Mouse (Mus musculus) spleen, postnatal 10 days (tissue): ENCODE measurements at regions not wholly inside any gene's neighbourhood (a gene's known extent, or its start where the extent isn't known, plus 50 kb on each side); places are given as distances from the start of the nearest gene placed in this dataset.
"Not testable (repeated sequence)": the region's sequence is repeated elsewhere in the genome, so short reads cannot be mapped to it uniquely, and the experiment has no call there.

Source experiments
- DNase-seq, 2 experiments: peaks; one replicate each; pipeline ENCODE4 v3.0.0; 2021 to 2022; ENCODE audit warnings: low spot score in 2 of 2

DNA sequence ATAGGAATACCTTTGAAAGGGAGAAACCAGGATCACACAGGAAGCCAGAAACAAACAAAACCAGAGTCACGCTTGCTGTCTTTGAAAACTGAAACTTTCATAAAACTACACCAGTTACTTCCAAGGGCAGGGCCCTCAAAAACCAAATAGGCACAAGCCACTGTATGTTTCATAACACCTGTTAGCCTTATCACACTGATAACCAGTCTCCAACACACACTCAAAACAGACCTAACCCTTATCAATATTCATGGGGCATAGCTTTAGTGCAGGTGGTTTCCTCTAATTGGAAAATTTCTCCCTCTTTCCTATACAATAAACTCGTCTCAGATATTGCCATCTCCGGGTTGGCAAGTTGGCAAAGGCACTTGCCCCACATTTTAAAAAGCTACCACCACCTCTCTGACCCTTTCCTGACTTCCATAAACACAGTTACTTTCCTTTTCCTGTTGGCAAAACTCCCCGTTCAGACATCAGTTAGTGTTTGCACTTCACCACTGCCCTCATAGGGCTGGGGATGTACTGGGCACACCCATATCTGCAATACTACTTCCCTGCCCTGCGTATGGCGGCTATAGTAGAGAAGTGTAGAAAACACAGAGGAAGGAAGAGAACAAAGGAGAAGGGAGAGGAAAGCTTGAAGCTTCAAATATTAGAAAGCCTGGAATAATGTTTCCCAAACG lies 169.1 kb upstream of the Col8a1 start:
- DNase-seq = no peak

DNA sequence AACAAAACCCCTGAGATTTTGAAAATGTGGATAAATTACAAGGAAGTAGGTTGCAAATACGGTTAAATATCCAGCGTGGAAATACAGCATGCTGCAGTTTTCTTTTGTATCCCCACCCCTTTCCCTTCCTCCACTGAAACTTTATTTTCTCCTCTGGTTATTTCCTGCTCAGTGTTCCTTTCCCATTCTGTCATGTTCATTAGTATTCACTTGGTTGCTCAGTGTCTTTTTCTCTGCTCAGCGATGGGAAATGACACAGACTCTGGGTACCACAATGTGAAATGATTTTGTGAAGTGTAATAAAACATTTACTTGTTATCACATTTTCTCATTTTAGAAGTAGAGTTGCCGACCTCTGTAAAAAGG lies 169.6 kb upstream of the Col8a1 start:
- no peak for DNase-seq

DNA sequence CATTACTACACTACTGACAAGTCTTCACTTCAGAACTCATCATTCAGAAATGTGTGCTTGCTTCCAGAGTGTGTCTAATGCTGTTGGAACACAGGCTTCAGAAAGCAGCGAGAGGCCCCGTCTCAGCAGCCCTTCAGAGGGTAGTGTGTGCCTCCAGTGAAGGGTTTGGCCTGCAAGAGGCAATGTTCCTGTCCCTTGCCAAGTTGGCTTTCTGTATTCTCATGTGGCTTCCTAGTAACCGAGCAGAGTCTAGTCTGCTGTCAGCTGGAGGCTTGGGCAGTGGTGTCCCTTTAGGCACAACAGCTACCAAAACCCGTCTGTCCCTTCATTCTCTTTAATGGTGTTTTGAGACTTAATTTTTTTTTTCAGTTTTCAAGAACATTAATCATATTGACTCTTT lies 173.3 kb upstream of the Col8a1 start:
- no peak for DNase-seq

DNA sequence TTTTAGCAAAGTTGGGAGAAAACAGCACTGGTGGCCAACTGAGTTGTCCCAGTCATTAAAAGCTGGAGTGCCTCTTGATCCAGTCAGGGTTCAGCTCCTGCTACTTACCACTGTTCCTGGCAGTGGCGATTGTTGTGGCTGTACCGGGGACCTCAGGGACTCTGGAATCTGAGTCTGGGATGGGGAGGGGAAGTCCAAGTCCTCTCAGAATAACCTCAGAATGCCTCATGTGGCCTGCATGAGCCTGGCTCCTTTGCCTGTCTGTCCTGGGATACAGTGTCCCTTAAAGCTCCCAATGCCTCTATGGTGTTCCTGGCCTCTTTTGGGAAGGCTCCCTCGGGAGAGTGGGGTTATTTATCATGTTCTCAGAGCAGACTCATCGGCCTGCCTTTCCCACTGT lies 173.8 kb upstream of the Col8a1 start:
- no peak for DNase-seq

DNA sequence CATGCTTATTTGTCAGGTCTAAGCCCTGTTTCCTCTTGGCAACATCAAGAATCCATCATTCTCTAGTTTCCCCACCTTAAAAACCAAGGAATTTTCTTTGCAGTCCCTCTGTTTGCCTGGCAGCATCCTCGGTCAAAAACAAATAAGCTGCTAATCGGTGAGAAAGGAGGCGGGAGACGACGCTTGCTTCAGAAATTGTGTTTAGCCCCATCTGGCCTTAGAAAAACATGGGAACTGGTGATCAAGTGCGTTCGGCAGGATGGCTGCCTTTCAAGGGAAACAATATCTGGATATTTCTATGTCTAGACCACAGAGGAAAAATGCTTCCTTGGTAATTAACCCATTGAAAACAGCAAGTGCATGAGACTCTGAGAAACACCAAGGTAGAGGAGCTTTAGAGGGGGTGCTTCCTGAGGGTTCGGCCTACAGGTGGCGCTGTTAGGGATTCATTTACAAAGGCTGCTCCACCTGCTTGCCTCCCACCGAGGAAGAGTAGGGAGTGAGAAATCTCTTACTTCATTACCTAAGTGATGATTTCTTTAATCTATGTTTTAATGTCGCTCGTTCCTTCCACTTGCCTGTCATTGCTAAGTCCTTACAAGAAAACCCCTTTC lies 174.7 kb upstream of the Col8a1 start:
- DNase-seq = no peak

DNA sequence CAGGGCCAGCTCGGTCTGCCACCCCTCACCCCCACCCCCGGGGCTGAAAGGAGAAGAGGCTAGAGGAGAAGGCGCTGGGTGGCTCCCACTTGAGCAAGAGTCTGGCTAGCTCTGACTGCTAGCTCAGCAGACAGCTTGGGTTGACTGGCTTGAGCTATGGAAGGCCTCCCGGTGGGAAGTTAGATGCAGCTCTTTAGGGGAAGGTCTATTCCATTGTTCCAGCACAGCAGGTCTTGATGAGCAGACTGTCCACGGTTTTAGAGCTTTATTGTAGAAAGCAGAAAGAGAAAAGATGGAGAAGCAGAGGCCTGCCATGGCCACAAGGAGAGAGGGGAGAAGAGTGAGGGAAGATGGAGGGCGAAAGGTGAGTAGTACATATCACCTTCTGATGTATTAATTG lies 190.9 kb upstream of the Col8a1 start:
- DNase-seq = no peak

DNA sequence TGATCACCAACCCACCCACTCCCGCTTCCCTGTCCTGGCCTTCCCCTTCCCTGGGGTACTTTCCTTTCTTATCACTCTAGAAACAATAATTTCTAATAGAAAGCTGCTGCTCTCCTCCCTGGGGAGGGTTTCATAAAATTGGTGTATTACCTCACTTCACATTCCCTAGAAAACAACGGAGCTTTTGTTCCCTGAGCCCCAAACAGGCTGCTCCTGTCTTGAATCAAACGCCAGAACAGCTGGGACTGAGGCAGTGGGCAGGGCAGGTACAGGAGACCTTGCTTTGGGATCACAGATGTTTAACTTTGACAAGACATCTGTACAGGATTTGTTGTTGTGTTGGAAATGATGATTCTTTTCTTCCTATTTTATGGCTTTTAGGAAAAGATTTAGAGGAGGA lies 192.8 kb upstream of the Col8a1 start:
- DNase-seq = no peak

DNA sequence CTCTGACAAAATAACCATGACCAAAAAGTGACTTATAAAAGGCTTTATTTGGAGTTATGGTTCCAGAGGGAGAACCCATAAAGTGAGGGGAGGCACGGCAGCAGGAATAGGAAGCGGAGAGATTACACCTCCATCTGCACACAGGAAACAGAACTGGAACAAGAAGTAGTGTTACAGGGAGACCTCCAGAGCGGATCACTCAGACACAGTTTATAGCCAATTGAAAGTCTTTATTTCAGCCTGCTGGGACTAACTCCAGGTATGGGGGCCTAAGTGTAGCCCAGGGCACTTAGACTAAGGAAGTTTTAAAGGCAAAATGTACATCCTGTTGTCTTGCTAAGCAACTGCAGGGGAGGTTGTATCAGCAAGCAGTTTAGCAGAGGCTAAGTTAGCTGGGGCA lies 195.1 kb upstream of the Col8a1 start:
- DNase-seq = no peak

DNA sequence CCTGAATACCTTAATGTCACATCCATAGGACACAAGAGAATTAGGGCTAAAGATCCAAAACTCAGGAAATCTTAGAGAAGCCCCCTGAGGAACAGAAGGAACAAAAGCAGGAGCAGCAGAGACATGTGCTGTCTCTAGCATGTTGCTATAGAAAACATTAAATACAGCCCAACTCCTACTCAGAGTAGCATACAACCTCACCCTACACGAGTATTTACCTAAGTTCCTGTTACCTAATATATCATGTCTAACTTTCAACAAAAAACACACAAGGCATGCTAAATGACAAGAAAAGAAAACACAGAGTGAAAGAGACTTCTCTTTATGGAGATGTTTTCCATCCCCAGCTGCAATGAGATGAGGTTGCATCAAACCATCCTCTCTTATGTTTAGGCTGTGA lies 216.4 kb upstream of the Col8a1 start:
- DNase-seq = no peak

DNA sequence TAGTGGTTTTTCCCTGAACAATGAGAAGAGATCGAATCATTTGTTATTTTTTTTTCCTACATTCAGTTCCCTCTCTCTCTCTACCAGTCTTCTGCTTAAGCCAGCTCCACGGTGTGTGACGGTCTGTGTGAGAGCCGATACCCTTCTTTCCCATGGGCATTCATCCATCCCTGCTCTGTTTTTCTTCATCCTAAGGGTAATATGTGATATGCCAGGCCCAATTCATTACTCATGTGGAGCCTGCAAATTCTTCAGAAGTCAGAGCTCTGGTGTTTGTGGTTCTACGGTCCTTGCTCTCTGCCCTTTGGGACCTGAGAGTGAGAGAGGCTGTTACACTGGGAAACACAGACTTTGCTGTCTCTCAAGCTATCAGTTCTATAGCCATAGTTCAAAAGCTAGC lies 229.6 kb upstream of the Col8a1 start:
- no peak for DNase-seq

DNA sequence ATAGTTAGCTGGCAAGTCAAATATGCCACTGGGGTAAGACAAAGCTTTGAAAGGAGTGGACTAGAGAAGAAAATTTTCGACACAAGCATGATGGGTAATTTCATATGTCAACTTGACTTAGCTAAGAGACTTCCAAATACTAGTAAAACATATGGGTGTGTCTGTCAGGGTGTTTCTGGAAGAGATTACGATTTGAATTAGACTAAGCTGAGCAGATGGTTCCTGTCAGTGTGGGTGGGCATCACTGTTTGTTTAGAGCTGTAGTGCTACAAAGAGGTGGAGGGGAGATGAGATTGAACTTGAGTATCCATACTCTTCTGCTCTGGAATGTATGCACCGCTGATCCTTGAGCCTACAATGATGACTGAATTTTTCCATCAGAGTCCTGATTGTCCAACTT lies 251.2 kb upstream of the Col8a1 start:
- no peak for DNase-seq

DNA sequence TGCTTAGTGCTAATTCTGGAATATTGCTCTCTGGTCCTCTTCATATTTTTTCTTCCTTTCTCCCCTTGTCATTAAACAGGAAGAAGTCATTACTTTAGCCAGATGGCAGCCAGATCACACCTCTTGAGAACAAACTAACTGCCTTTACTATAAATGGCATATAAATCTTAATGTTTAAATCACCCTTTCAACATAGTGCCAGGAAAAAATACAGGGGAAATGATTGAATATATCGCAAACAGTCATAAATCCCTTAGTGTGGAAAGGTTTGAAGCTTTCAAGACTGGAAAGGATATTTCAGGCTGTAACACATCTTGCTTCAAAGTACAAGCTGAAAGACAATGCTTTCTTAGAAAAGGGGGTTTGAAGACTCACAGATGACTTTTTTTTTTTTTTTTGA lies 259.0 kb upstream of the Col8a1 start:
- DNase-seq = no peak

DNA sequence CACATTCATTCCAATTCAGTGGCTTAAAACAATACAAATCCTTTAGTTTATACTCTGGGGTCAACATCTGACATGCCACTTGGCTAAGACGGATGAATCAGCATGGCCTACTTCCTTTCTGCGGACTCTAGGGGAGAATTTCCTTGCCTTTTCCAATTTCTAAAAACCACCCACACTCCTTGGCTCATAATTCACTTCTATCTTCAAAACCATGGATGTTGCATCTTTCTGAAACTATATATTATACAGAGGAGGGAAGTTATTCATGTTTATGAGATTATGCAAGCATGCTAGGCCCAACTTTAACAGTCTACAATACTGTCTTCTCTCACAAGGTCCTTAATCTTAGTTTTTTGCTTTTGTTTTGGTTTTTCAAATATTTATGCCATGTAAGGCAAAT lies 273.0 kb upstream of the Col8a1 start:
- no peak for DNase-seq

DNA sequence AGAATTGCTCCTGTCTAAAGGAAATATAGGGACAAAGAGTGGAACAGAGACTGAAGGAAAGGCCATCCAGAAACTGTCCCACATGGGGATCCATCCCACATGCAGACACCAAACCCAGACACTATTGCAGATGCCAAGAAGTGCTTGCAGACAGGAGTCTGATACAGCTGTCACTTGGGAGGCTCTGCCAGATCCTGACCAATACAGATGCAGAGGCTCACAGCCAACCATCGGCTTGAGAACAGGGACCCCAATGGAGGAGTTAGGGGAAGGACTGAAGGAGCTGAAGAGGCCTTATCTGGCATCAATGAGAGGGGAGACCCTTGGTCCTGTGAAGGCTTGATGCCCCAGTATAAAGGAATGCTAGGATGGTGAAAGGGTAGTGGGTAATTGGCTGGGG lies 274.0 kb upstream of the Col8a1 start:
- DNase-seq = not testable (repeated sequence)

DNA sequence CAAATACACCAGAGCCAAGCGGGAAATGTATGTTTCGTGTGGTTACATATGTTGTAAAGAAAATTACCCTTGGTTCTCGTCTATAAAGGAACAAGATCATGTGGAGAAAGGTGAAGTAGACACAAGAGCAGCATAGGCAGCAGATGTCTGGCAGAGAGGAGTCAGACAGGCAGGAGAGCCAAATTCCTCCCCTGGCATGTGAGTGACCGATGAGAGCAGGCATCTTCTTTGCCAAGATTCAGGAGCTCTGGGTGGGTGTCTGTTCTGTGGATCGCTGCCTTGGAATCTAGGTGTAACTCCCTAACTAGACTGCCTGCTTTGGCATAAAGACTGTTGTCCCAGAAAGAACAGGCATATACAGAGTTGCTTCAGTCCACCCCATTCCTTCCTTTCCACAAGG lies 275.1 kb upstream of the Col8a1 start:
- DNase-seq = no peak

DNA sequence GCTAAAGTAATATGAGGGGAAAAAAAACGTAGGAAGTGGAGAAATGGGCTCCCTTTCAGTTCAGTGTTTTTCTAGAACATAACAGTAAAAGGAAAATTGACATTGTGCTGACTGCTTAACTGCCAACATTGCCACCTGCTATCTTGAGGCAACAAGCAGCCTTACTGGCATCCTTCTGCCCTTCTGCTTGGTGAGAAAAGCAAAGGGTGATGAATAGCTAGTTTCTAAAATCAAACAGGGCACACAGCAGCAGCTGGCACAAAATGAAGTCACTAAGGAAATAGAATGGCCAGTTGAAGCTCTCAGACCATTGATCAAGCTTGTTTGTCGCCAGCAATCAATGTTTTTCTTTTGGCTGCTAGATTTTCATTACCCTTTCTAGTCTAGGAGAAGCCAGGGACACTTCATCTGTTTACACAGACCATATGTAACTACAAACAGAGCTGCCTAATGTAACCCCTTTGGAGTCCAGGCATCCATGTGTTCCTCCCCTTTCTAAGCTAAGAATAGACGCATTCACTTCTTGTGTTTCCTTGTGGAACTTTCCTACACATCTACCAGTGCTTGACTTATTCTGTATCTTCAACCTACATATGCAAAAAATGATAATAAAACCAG lies 314.2 kb upstream of the Col8a1 start:
- DNase-seq = no peak

DNA sequence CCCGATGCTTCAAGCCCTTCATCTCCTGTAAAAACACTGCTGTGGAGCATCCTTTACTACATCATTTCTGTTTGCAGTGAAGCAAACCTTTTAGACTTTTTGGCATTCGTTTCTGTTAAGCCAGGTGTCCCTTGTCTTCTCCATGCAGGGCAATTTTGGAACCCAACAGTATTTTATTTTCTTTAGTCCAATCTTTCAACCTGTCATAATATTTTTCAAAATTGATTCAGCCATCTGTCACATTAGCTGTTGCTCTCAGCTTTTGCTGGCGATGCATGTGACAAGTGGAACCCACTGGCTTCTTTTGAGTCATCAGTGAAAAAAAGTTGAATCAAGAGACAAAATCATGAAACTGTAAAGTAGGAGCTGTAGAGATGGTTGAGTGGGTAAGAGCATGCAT lies 317.9 kb upstream of the Col8a1 start:
- DNase-seq = no peak

DNA sequence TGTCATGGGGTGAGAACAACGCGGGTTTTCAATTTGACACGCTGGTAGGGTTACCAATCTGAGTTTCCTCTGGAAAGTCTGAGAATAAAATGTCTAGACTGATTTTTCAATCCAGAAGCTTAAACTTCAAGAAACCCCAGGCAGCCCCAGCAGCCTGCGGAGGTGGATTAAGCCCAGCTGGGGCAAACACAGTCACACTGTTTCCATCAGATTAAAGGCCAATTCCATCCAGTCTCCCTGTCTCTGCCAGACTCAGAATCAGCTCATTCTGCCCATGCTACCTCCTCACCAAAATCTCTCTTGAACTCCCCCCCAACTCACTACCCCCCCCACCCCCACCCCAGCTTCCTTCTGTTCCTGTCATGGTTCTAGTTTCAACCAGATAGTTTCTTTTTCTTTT lies 307.9 kb upstream of the Dcbld2 start:
- no peak for DNase-seq

DNA sequence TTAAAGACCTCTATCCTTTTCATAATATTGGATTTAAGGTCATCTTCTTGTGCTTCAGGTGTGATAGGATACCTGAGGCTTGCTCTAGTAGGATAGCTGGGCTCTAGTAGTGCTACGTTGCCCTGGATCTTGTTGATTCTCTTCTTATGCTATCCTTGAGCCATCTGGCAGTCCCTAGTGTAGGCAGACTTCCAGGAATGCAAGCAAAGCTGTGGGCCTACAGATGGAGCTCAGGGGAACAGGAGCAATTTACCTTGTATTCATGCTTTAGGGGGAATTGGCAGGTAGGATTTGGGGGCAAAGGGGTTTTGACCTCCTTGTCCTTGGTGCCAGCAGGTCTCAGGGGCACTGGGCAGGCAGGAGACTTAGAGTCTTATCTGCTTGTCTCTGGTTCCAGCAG lies 297.8 kb upstream of the Dcbld2 start:
- no peak for DNase-seq

DNA sequence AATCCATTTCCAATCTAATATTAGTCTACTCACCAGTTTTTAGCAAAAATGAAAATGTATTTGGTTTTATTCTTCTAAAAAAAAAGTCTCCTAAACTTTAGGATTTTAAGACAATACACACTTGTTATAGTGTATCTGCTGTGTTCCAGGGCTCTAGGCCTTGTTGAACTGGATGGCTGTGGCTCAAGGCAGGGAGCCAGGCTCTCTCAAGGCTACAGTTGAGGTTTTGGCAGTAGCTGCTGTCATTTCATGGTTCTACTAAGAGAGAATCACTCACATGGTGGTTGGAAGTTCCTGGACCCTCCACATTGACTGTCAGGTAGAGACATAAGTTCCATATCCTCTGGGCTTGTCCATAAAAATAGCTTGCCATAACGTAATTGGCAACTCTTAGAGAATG lies 282.2 kb upstream of the Dcbld2 start:
- DNase-seq = no peak

DNA sequence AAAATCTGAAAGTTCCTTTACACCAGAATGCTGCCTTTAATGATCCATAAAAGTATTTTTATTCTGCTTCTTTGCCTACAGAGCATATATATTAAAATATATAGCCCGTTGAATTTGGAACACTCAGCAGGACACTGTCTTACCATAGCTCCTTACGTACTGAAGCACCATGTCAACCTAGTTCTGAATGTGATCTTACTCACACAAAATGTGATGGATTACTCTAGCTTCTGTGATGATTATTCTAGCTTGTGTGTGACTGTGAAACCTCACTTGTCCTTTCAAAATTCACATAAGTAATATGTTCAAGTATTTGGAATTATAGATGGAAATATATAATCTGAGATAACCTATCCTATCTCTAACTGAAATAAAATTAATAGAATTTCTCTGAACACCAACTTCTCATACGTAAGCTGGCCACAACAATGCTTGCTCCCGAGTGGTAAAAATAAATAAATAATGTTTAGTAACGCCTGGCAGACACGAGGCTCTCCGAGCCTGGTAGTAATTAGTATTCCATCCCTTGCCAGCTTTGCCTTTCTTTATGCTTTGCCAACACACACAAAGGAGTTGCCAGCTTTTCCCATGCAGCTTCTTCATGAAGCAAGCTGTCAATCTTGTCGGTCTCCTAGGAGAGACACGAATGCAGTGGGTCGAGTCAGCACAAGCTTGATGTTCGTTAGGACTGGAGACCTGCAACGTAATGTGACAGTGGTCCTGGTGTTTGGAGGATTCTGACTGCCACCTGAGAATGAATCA lies 271.9 kb upstream of the Dcbld2 start:
- no peak for DNase-seq

DNA sequence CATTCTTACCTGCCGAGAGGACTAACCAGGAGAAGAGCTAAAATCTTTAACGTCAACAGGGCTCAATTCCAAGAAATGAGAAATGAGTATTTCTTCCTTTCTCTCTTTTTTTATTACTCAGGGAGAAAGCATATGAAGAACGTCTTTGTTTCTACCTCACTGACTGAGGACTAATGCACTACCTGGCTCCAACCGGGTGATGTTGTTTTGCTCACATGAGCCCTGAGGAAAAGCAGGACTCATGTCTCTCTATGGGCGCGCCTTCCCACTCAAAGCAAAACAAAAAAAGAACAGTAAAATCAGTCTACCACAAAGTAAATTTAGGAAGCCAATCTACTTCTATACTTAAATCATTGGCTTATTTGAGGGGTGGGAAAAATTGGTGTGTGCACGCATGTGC lies 271.3 kb upstream of the Dcbld2 start:
- no peak for DNase-seq

DNA sequence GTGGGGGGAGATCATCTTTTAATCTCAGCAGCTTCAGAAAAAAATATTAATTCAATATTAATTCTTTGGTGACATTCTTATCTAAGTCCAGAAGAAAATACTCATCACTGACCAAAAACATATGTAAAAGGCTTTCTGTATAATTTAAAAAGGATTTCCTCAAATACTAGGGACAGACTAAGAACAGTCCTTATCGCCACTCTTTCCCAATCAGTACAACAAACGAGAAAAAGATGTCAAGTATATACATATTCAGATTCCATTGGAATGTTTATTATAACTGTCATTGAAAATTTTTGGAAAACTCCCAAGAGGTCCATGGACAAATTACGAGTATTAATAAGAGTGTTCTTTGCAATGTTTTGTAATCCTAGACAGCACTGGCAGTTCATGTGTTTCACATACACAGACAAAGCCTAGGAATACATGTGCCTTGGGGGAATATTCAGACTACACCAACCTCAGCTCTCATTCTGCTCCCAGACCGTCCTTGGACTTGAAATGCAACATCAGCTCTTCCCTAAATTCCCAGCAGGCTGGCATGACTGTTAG lies 270.4 kb upstream of the Dcbld2 start:
- DNase-seq = no peak
